Mouse (Mus musculus): ENCODE measurements around the gene Bnc2.

GRCm38 (mm10) chr4:84498469-84498868, 176.6 kb downstream of the Bnc2 start:
- TF ChIP-seq CTCF (IDR thresholded peaks at IDR 0.05; ENCODE audit: insufficient read depth, low read length) (no peak), POLR2A (IDR thresholded peaks at IDR 0.05; ENCODE audit: borderline replicate concordance, extremely low read depth, low read depth, low read length) (no peak)
